Comparison of ENCODE assay signal across 10 mouse cellular contexts in the genomic region with DNA sequence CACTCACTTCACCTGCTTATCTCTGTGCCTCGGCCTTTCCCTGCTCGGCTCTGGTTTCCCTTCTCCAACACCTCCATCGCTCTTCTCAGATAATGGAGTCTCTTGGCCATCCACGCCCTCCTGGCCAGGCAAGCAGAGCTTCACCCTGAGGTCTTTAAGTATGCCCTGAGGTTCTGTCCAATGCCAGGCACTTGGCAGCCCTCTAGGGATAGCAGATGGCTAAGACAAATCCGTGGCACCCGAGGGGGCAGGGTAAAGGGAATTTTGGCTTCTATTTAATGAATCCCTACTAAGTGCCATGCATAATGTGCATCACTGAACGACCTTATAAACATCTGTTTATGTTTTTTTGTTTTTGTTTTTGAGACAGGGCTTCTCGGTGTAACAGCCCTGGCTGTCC. TPM values are rescaled to one million over a fixed set of nuclear protein-coding genes. Genes with fewer than 3 reads are reported as not detected.
DNase-seq lines count a peak whose midpoint lies in the region; ATAC-seq and TF ChIP-seq lines count a peak whose summit lies in the region.
"Had no signal": no experiment of that assay in that cellular context is flagged by ENCODE, and none has a peak within 500 bp of the region (broad histone marks: within the 10 kb centered on the region; RNA-seq: fewer than 3 reads in every experiment).

No protein-coding gene starts in this region.

- DNase-seq in forebrain, embryonic 10.5 days (ENCODE audit: extremely low spot score, low spot score) = no peak
- no peak for DNase-seq in forebrain, embryonic 11.5 days (ENCODE audit: low spot score)
- no peak for DNase-seq in kidney, postnatal 0 days (ENCODE audit: low spot score)
- no peak for DNase-seq in kidney, postnatal 4 days
- DNase-seq in embryonic facial prominence, embryonic 14.5 days (ENCODE audit: low spot score) = no peak
- DNase-seq in midbrain, postnatal 0 days (ENCODE audit: low spot score) = no peak
- no peak for DNase-seq in retina, embryonic 14.5 days (ENCODE audit: low spot score)
- DNase-seq: kidney, adult 8-10 months; lung, postnatal 4 days had no signal

- no peak for ATAC-seq in forebrain, embryonic 11.5 days (replicated peaks; ENCODE audit: low FRiP score)
- no peak for ATAC-seq in kidney, postnatal 0 days (replicated peaks; ENCODE audit: low FRiP score, low read depth)
- no peak for ATAC-seq in embryonic facial prominence, embryonic 14.5 days (ENCODE audit: low read depth)
- no peak for ATAC-seq in limb, embryonic 13.5 days (ENCODE audit: low FRiP score, low read depth)
- no peak for ATAC-seq in midbrain, postnatal 0 days (ENCODE audit: low FRiP score)

- H3K4me1 ChIP-seq in forebrain, embryonic 10.5 days = peaks cover 29% of the 10 kb centered on the region
- peaks cover 6% of the 10 kb centered on the region; the same call in 1 of the 2 replicates for H3K4me1 ChIP-seq in forebrain, embryonic 11.5 days (replicated peaks; ENCODE audit: control insufficient read depth, insufficient read depth, low read length)
- H3K4me1 ChIP-seq in kidney, postnatal 0 days (replicated peaks; ENCODE audit: insufficient read depth, low read length) = no peaks in the 10 kb centered on the region; the same call in 1 of the 2 replicates
- H3K4me1 ChIP-seq in embryonic facial prominence, embryonic 14.5 days (ENCODE audit: control insufficient read depth, insufficient read depth, low read length) = peaks cover 14% of the 10 kb centered on the region; the same call in 1 of the 2 replicates
- peaks cover 19% of the 10 kb centered on the region for H3K4me1 ChIP-seq in limb, embryonic 13.5 days
- no peaks in the 10 kb centered on the region for H3K4me1 ChIP-seq in midbrain, postnatal 0 days (ENCODE audit: insufficient read depth, low read length)

- 42% methylated on average over 8 of the region's 8 CpGs for WGBS in forebrain, embryonic 10.5 days
- WGBS in forebrain, embryonic 11.5 days = 43% methylated on average over 8 of the region's 8 CpGs
- WGBS in kidney, postnatal 0 days = 46% methylated on average over 8 of the region's 8 CpGs
- WGBS in embryonic facial prominence, embryonic 14.5 days = 43% methylated on average over 8 of the region's 8 CpGs
- 36% methylated on average over 8 of the region's 8 CpGs for WGBS in limb, embryonic 13.5 days
- WGBS in midbrain, postnatal 0 days = 39% methylated on average over 8 of the region's 8 CpGs

- no peak for TF ChIP-seq CTCF in kidney, postnatal 0 days (IDR thresholded peaks at IDR 0.05; ENCODE audit: low read depth)
- TF ChIP-seq CTCF in midbrain, postnatal 0 days (IDR thresholded peaks at IDR 0.05) = no peak

- peak overlapping the region; percentile 39; the same call in 1 of the 2 replicates for H3K4me3 ChIP-seq in forebrain, embryonic 10.5 days
- no peak overlapping the region for H3K4me3 ChIP-seq in forebrain, embryonic 11.5 days (ENCODE audit: low read depth, low read length)
- H3K4me3 ChIP-seq in kidney, postnatal 0 days (replicated peaks; ENCODE audit: low read depth, low read length) = no peak overlapping the region
- peak overlapping the region; percentile 35; the same call in 1 of the 2 replicates for H3K4me3 ChIP-seq in embryonic facial prominence, embryonic 14.5 days (ENCODE audit: low read depth, low read length)
- H3K4me3 ChIP-seq in limb, embryonic 13.5 days = peak overlapping the region; percentile 39; the same call in 1 of the 2 replicates
- H3K4me3 ChIP-seq in midbrain, postnatal 0 days (ENCODE audit: low read depth, low read length) = no peak overlapping the region

- no peak overlapping the region for H3K4me2 ChIP-seq in forebrain, embryonic 11.5 days (ENCODE audit: low read depth, low read length, severe bottlenecking)
- 0 out of 2 replicates have a peak overlapping the region, but pooled peaks have one; percentile 27 for H3K4me2 ChIP-seq in kidney, postnatal 0 days (ENCODE audit: low read length)
- H3K4me2 ChIP-seq in embryonic facial prominence, embryonic 14.5 days (ENCODE audit: low read depth, low read length) = peak overlapping the region; percentile 55
- peak overlapping the region; percentile 61 for H3K4me2 ChIP-seq in limb, embryonic 13.5 days (replicated peaks)
- H3K4me2 ChIP-seq in midbrain, postnatal 0 days (ENCODE audit: low read depth, low read length, poor library complexity, severe bottlenecking) = no peak overlapping the region; the same call in 1 of the 2 replicates

- no peaks in the 10 kb centered on the region for H3K36me3 ChIP-seq in forebrain, embryonic 10.5 days (replicated peaks)
- H3K36me3 ChIP-seq in forebrain, embryonic 11.5 days (ENCODE audit: control insufficient read depth, insufficient read depth, low read length) = no peaks in the 10 kb centered on the region
- H3K36me3 ChIP-seq in kidney, postnatal 0 days (ENCODE audit: insufficient read depth, low read length) = no peaks in the 10 kb centered on the region
- H3K36me3 ChIP-seq in embryonic facial prominence, embryonic 14.5 days (ENCODE audit: control insufficient read depth, insufficient read depth, low read length) = no peaks in the 10 kb centered on the region
- no peaks in the 10 kb centered on the region for H3K36me3 ChIP-seq in limb, embryonic 13.5 days
- no peaks in the 10 kb centered on the region for H3K36me3 ChIP-seq in midbrain, postnatal 0 days (ENCODE audit: insufficient read depth, low read length)

- H3K27me3 ChIP-seq in forebrain, embryonic 10.5 days (ENCODE audit: poor library complexity, severe bottlenecking) = peaks cover 77% of the 10 kb centered on the region
- peaks cover 43% of the 10 kb centered on the region for H3K27me3 ChIP-seq in forebrain, embryonic 11.5 days (ENCODE audit: control insufficient read depth, insufficient read depth, low read length)
- peaks cover 37% of the 10 kb centered on the region for H3K27me3 ChIP-seq in kidney, postnatal 0 days (ENCODE audit: insufficient read depth, low read length)
- peaks cover 61% of the 10 kb centered on the region for H3K27me3 ChIP-seq in embryonic facial prominence, embryonic 14.5 days (replicated peaks; ENCODE audit: control insufficient read depth, insufficient read depth, low read length)
- H3K27me3 ChIP-seq in limb, embryonic 13.5 days = peaks cover 84% of the 10 kb centered on the region
- peaks cover 57% of the 10 kb centered on the region for H3K27me3 ChIP-seq in midbrain, postnatal 0 days (ENCODE audit: insufficient read depth, low read length)

- H3K9ac ChIP-seq in forebrain, embryonic 11.5 days (ENCODE audit: low read length) = no peak overlapping the region
- H3K9ac ChIP-seq in kidney, postnatal 0 days (ENCODE audit: low read depth, low read length) = no peak overlapping the region
- H3K9ac ChIP-seq in embryonic facial prominence, embryonic 14.5 days (ENCODE audit: low read depth, low read length) = 0 out of 2 replicates have a peak overlapping the region, but pooled peaks have one; percentile 30
- no peak overlapping the region for H3K9ac ChIP-seq in limb, embryonic 13.5 days
- no peak overlapping the region for H3K9ac ChIP-seq in midbrain, postnatal 0 days (replicated peaks; ENCODE audit: low read length, poor library complexity, severe bottlenecking)

- no peak overlapping the region for H3K27ac ChIP-seq in forebrain, embryonic 10.5 days
- no peak overlapping the region for H3K27ac ChIP-seq in forebrain, embryonic 11.5 days (ENCODE audit: low read depth, low read length)
- H3K27ac ChIP-seq in kidney, postnatal 0 days = no peak overlapping the region
- no peak overlapping the region for H3K27ac ChIP-seq in embryonic facial prominence, embryonic 14.5 days (replicated peaks; ENCODE audit: low read depth, low read length)
- H3K27ac ChIP-seq in limb, embryonic 13.5 days = no peak overlapping the region
- no peak overlapping the region for H3K27ac ChIP-seq in midbrain, postnatal 0 days (ENCODE audit: low read depth, low read length)

- no peaks in the 10 kb centered on the region for H3K9me3 ChIP-seq in forebrain, embryonic 10.5 days
- no peaks in the 10 kb centered on the region for H3K9me3 ChIP-seq in forebrain, embryonic 11.5 days (ENCODE audit: control insufficient read depth, low read length)
- H3K9me3 ChIP-seq in kidney, postnatal 0 days (replicated peaks; ENCODE audit: low read length) = no peaks in the 10 kb centered on the region
- H3K9me3 ChIP-seq in embryonic facial prominence, embryonic 14.5 days (ENCODE audit: control insufficient read depth, low read length) = no peaks in the 10 kb centered on the region
- H3K9me3 ChIP-seq in limb, embryonic 13.5 days = 0 out of 2 replicates have a peak, but pooled peaks cover 4% of the 10 kb centered on the region
- H3K9me3 ChIP-seq in midbrain, postnatal 0 days (ENCODE audit: low read length) = no peaks in the 10 kb centered on the region

RNA-seq across cellular contexts. Expression of gene Sfrp5, which starts 0.4 kb away (rescaled TPM):
- polyA plus RNA-seq in forebrain, embryonic 10.5 days (2016; fragmentation: Nextera tagmentation; extraction: Ambion mirVana) = 0.14 TPM in 1 of 2 replicates, not detected in the other
- 0.09 and 0.19 TPM in 2 replicates for polyA plus RNA-seq in forebrain, embryonic 11.5 days (2014; fragmentation: Nextera tagmentation; extraction: Ambion mirVana)
- 0.21 and 0.36 TPM in 2 replicates for polyA plus RNA-seq in kidney, postnatal 0 days (2015; fragmentation: Nextera tagmentation; extraction: Ambion mirVana)
- 18.0 and 18.3 TPM in 2 replicates for polyA plus RNA-seq in embryonic facial prominence, embryonic 14.5 days (2014; fragmentation: Nextera tagmentation; extraction: Ambion mirVana)
- 1.8 and 2.4 TPM in 2 replicates for polyA plus RNA-seq in limb, embryonic 13.5 days (2015; fragmentation: Nextera tagmentation; extraction: Ambion mirVana)
- total RNA-seq in midbrain, postnatal 0 days (2014; rRNA removed) = 1.6 and 3.8 TPM in 2 replicates
- 2.7 and 2.8 TPM in 2 replicates for polyA plus RNA-seq in midbrain, postnatal 0 days (2015; fragmentation: Nextera tagmentation; extraction: Ambion mirVana)

RNA-seq across cellular contexts. Expression of gene Zfyve27, which starts 38.7 kb away (rescaled TPM):
- 27.0 and 30.3 TPM in 2 replicates for polyA plus RNA-seq in forebrain, embryonic 10.5 days (2016; fragmentation: Nextera tagmentation; extraction: Ambion mirVana)
- 22.4 and 23.1 TPM in 2 replicates for polyA plus RNA-seq in forebrain, embryonic 11.5 days (2014; fragmentation: Nextera tagmentation; extraction: Ambion mirVana)
- 19.9 and 20.3 TPM in 2 replicates for polyA plus RNA-seq in kidney, postnatal 0 days (2015; fragmentation: Nextera tagmentation; extraction: Ambion mirVana)
- polyA plus RNA-seq in embryonic facial prominence, embryonic 14.5 days (2014; fragmentation: Nextera tagmentation; extraction: Ambion mirVana) = 12.2 and 15.2 TPM in 2 replicates
- 27.9 and 29.3 TPM in 2 replicates for polyA plus RNA-seq in limb, embryonic 13.5 days (2015; fragmentation: Nextera tagmentation; extraction: Ambion mirVana)
- total RNA-seq in midbrain, postnatal 0 days (2014; rRNA removed) = 71.8 and 83.9 TPM in 2 replicates
- 48.8 and 50.6 TPM in 2 replicates for polyA plus RNA-seq in midbrain, postnatal 0 days (2015; fragmentation: Nextera tagmentation; extraction: Ambion mirVana)

RNA-seq across cellular contexts. Expression of gene Golga7b, which starts 44.9 kb away (rescaled TPM):
- polyA plus RNA-seq in forebrain, embryonic 10.5 days (2016; fragmentation: Nextera tagmentation; extraction: Ambion mirVana) = 0.59 and 1.0 TPM in 2 replicates
- 2.4 and 3.7 TPM in 2 replicates for polyA plus RNA-seq in forebrain, embryonic 11.5 days (2014; fragmentation: Nextera tagmentation; extraction: Ambion mirVana)
- not detected in 2 replicates for polyA plus RNA-seq in kidney, postnatal 0 days (2015; fragmentation: Nextera tagmentation; extraction: Ambion mirVana)
- 3.0 and 3.2 TPM in 2 replicates for polyA plus RNA-seq in embryonic facial prominence, embryonic 14.5 days (2014; fragmentation: Nextera tagmentation; extraction: Ambion mirVana)
- polyA plus RNA-seq in limb, embryonic 13.5 days (2015; fragmentation: Nextera tagmentation; extraction: Ambion mirVana) = 0.05 and 0.23 TPM in 2 replicates
- 92.0 and 92.8 TPM in 2 replicates for total RNA-seq in midbrain, postnatal 0 days (2014; rRNA removed)
- polyA plus RNA-seq in midbrain, postnatal 0 days (2015; fragmentation: Nextera tagmentation; extraction: Ambion mirVana) = 68.9 and 70.3 TPM in 2 replicates

RNA-seq across cellular contexts. Expression of gene Marveld1, which starts 55.3 kb away (rescaled TPM):
- polyA plus RNA-seq in forebrain, embryonic 10.5 days (2016; fragmentation: Nextera tagmentation; extraction: Ambion mirVana) = 2.4 and 3.1 TPM in 2 replicates
- 8.7 and 9.7 TPM in 2 replicates for polyA plus RNA-seq in forebrain, embryonic 11.5 days (2014; fragmentation: Nextera tagmentation; extraction: Ambion mirVana)
- 12.5 and 18.9 TPM in 2 replicates for polyA plus RNA-seq in kidney, postnatal 0 days (2015; fragmentation: Nextera tagmentation; extraction: Ambion mirVana)
- 19.4 and 21.0 TPM in 2 replicates for polyA plus RNA-seq in embryonic facial prominence, embryonic 14.5 days (2014; fragmentation: Nextera tagmentation; extraction: Ambion mirVana)
- polyA plus RNA-seq in limb, embryonic 13.5 days (2015; fragmentation: Nextera tagmentation; extraction: Ambion mirVana) = 11.5 and 11.6 TPM in 2 replicates
- total RNA-seq in midbrain, postnatal 0 days (2014; rRNA removed) = 14.7 and 15.1 TPM in 2 replicates
- polyA plus RNA-seq in midbrain, postnatal 0 days (2015; fragmentation: Nextera tagmentation; extraction: Ambion mirVana) = 2.9 and 3.6 TPM in 2 replicates

Comparison
In these comparisons a context has a peak if more than half of its experiments do, and no peak if none do; other contexts are left out.
1. H3K4me3 ChIP-seq: peak in forebrain, embryonic 10.5 days (single experiment), embryonic facial prominence, embryonic 14.5 days (single experiment) and limb, embryonic 13.5 days (single experiment); none in forebrain, embryonic 11.5 days (single experiment), kidney, postnatal 0 days (single experiment) and midbrain, postnatal 0 days (single experiment).
2. H3K4me2 ChIP-seq: peak in kidney, postnatal 0 days (single experiment), embryonic facial prominence, embryonic 14.5 days (single experiment) and limb, embryonic 13.5 days (single experiment); none in forebrain, embryonic 11.5 days (single experiment) and midbrain, postnatal 0 days (single experiment).
3. RNA of gene Golga7b, which starts 44.9 kb away (polyA plus RNA-seq): 68.9 to 70.3 TPM in midbrain, postnatal 0 days; 3.0 to 3.2 TPM in embryonic facial prominence, embryonic 14.5 days, 2.4 to 3.7 TPM in forebrain, embryonic 11.5 days, 0.59 to 1.0 TPM in forebrain, embryonic 10.5 days, 0.05 to 0.23 TPM in limb, embryonic 13.5 days and not detected in kidney, postnatal 0 days; every median in the first group is over 10 times any median in the second.